Mouse (Mus musculus) B cell, adult 2 months (primary cell): Measurements from ENCODE around the gene Fuz.

Experiments used
- DNase-seq, 2 experiments: peaks; one replicate each; pipeline ENCODE4 v3.0.0; 2022

The Fuz gene

GRCm38 (mm10) chr7:44895593-44896434, at the start of gene Fuz:
Gene Fuz, plus strand, starts transcription at chr7:44896079.
- DNase-seq: peak; percentile 87

GRCm38 (mm10) chr7:44846804-44847203, 49.1 kb upstream of the Fuz start:
- no peak for DNase-seq

- no peak for DNase-seq
Measured at GRCm38 (mm10) chr7:44847772-44848171, 48.1 kb upstream of the Fuz start.

- DNase-seq: peak; percentile 97 to 98
Measured at GRCm38 (mm10) chr7:44848561-44849415, 47.1 kb upstream of the Fuz start, which contains the start of the genes Akt1s1 and Tbc1d17. Gene Akt1s1, plus strand, starts transcription at chr7:44848991. Gene Tbc1d17, minus strand, starts transcription at chr7:44849079.

GRCm38 (mm10) chr7:44849416-44850111, 46.3 kb upstream of the Fuz start:
- peak; percentile 88 for DNase-seq

GRCm38 (mm10) chr7:44850146-44850545, 45.7 kb upstream of the Fuz start:
- peak in 1 of 2 experiments; percentile 60 for DNase-seq

- no peak for DNase-seq
Measured at GRCm38 (mm10) chr7:44850789-44851624, 44.9 kb upstream of the Fuz start.

GRCm38 (mm10) chr7:44851625-44852234, 44.1 kb upstream of the Fuz start:
- no peak for DNase-seq

GRCm38 (mm10) chr7:44852259-44853027, 43.4 kb upstream of the Fuz start:
- DNase-seq: no peak

GRCm38 (mm10) chr7:44853065-44853464, 42.8 kb upstream of the Fuz start:
- no peak for DNase-seq

GRCm38 (mm10) chr7:44853596-44854355, 42.1 kb upstream of the Fuz start:
- no peak for DNase-seq

- peak; percentile 74 to 79 for DNase-seq
Measured at GRCm38 (mm10) chr7:44854356-44855031, 41.4 kb upstream of the Fuz start.

GRCm38 (mm10) chr7:44855036-44855435, 40.8 kb upstream of the Fuz start:
- DNase-seq: no peak

GRCm38 (mm10) chr7:44856265-44856916, 39.5 kb upstream of the Fuz start:
- peak in 1 of 2 experiments; percentile 24 for DNase-seq

GRCm38 (mm10) chr7:44857042-44857552, 38.8 kb upstream of the Fuz start, which contains the start of gene Pnkp:
Gene Pnkp, plus strand, starts transcription at chr7:44857139.
- DNase-seq: peak; percentile 81 to 87

GRCm38 (mm10) chr7:44857905-44858304, 38.0 kb upstream of the Fuz start:
- peak; percentile 58 to 63 for DNase-seq

- DNase-seq: no peak
Measured at GRCm38 (mm10) chr7:44859896-44860295, 36.0 kb upstream of the Fuz start.
